Mouse (Mus musculus) layer of hippocampus, postnatal 25 days (tissue): ENCODE data around the gene Amelx. TPM values are rescaled to one million over a fixed set of nuclear protein-coding genes. Genes with fewer than 3 reads are reported as not detected.

Experiments
- DNase-seq, 2 experiments: peaks; one replicate each; pipeline ENCODE4 v3.0.0; 2022; ENCODE audit warnings: mixed read lengths in 2 of 2, low spot score in 1 of 2; ENCODE audit errors: extremely low spot score in 1 of 2
- total RNA-seq, 2 experiments: library from RNA; stranded (reverse); gene quantifications; 2 replicates each; pipeline ENCODE4 v1.2.3; 2021

Amelx gene
- not detected for total RNA-seq

GRCm38 (mm10) chrX:169187100-169187499 lies at the start of gene Amelx:
TSS of gene Amelx (minus strand) at chrX:169187200.
- DNase-seq, result no peak

GRCm38 (mm10) chrX:169222357-169223062 lies 35.5 kb upstream of the Amelx start:
- DNase-seq, result no peak

- DNase-seq, result no peak
Observed at GRCm38 (mm10) chrX:169220064-169220463, 33.1 kb upstream of the Amelx start.

- no peak for DNase-seq
Observed at GRCm38 (mm10) chrX:169210019-169210418, 23.0 kb upstream of the Amelx start.

- DNase-seq, result no peak
Observed at GRCm38 (mm10) chrX:169178634-169179033, 8.4 kb downstream of the Amelx start.

- DNase-seq, result no peak
Observed at GRCm38 (mm10) chrX:169173796-169174195, 13.2 kb downstream of the Amelx start.

- no peak for DNase-seq
Observed at GRCm38 (mm10) chrX:169170981-169171380, 16.0 kb downstream of the Amelx start.

- no peak for DNase-seq
Observed at GRCm38 (mm10) chrX:169158385-169158784, 28.6 kb downstream of the Amelx start.

GRCm38 (mm10) chrX:169153805-169154204 lies 33.2 kb downstream of the Amelx start:
- DNase-seq, result no peak

GRCm38 (mm10) chrX:169140467-169140866 lies 46.5 kb downstream of the Amelx start:
- no peak for DNase-seq

GRCm38 (mm10) chrX:169139758-169140157 lies 47.2 kb downstream of the Amelx start:
- DNase-seq, result no peak

Other genes starting within 250 kb of the Amelx start
- 10 to 100 TPM; 21.3 to 24.7 TPM for gene Hccs, start 133.2 kb upstream of the Amelx start, total RNA-seq